Mouse (Mus musculus) MEL (cell line): ENCODE measurements around the gene Gm29776. TPM values are rescaled to one million over a fixed set of nuclear protein-coding genes. Genes with fewer than 3 reads are reported as not detected.
A peak's percentile ranks its signal among the peaks of the same experiment; 100 is the strongest.

Experiments
- DNase-seq: peaks from one replicate; pipeline ENCODE4 v3.0.0; 2011; ENCODE audit warnings: low read depth, low spot score
- H3K27ac ChIP-seq: 2 replicates; pipeline ENCODE4 v1.5.1; 2012; ENCODE audit warnings: low read depth, mild to moderate bottlenecking, control low read depth, low read length, moderate library complexity; ENCODE audit not compliant: control insufficient read depth
- H3K27me3 ChIP-seq, 2 experiments: fragments of 150-350 bp in 1 of 2; sonication (generic) in 1 of 2; 2 replicates each; pipeline ENCODE4 v1.6.1; 2012; ENCODE audit warnings: low read length in 2 of 2, mild to moderate bottlenecking in 2 of 2, improper control_type of control experiment in 1 of 2, moderate library complexity in 1 of 2; ENCODE audit not compliant: insufficient read depth in 2 of 2, control insufficient read depth in 1 of 2
- H3K36me3 ChIP-seq, 2 experiments: 2 replicates each; pipeline ENCODE4 v1.6.1; 2012 to 2014; ENCODE audit warnings: low read length in 2 of 2, improper control_type of control experiment in 1 of 2, inconsistent platforms in 1 of 2, mild to moderate bottlenecking in 1 of 2; ENCODE audit not compliant: insufficient read depth in 2 of 2, control insufficient read depth in 1 of 2
- H3K4me1 ChIP-seq, 2 experiments: fragments of 150-350 bp in 1 of 2; sonication (generic) in 1 of 2; 2 replicates each; pipeline ENCODE4 v1.6.1; 2012; ENCODE audit warnings: low read length in 2 of 2, improper control_type of control experiment in 1 of 2, mild to moderate bottlenecking in 1 of 2; ENCODE audit not compliant: insufficient read depth in 2 of 2, control insufficient read depth in 1 of 2
- H3K4me3 ChIP-seq, 2 experiments: fragments of 150-350 bp in 1 of 2; sonication (generic) in 1 of 2; 2 replicates each; pipeline ENCODE4 v1.5.1; 2012; ENCODE audit warnings: low read depth in 2 of 2, low read length in 2 of 2, mild to moderate bottlenecking in 2 of 2, moderate library complexity in 2 of 2, control low read depth in 1 of 2, improper control_type of control experiment in 1 of 2; ENCODE audit not compliant: control insufficient read depth in 1 of 2, insufficient read depth in 1 of 2
- H3K79me2 ChIP-seq: 2 replicates; pipeline ENCODE4 v1.6.1; 2012; ENCODE audit warnings: mild to moderate bottlenecking, low read length, moderate library complexity; ENCODE audit not compliant: control insufficient read depth, poor library complexity, insufficient read depth
- H3K9ac ChIP-seq: 2 replicates; pipeline ENCODE4 v1.6.1; 2012; ENCODE audit warnings: low read depth, mild to moderate bottlenecking, control low read depth, low read length, moderate library complexity; ENCODE audit not compliant: control insufficient read depth, poor library complexity, severe bottlenecking
- H3K9me3 ChIP-seq: fragments of 150-350 bp; sonication (generic); replicated peaks from 2 replicates; pipeline ENCODE4 v1.6.1; 2012; ENCODE audit warnings: mild to moderate bottlenecking, low read length, improper control_type of control experiment, moderate library complexity; ENCODE audit not compliant: insufficient read depth
- CTCF ChIP-seq, 3 experiments: IDR thresholded peaks in 2 of 3; conservative IDR thresholded peaks in 1 of 3; 2 replicates each; pipeline ENCODE4 v1.5.1; 2011 to 2012; ENCODE audit warnings: low read length in 3 of 3, low read depth in 2 of 3, mild to moderate bottlenecking in 2 of 3, improper control_type of control experiment in 1 of 3, inconsistent platforms in 1 of 3, mixed read lengths in 1 of 3, moderate library complexity in 1 of 3; ENCODE audit not compliant: control insufficient read depth in 1 of 3, insufficient read depth in 1 of 3, poor library complexity in 1 of 3, severe bottlenecking in 1 of 3
- E2F4 ChIP-seq: IDR thresholded peaks from 2 replicates; pipeline ENCODE4 v1.6.1; 2011; ENCODE audit warnings: low read depth, low read length, improper control_type of control experiment, borderline replicate concordance
- HCFC1 ChIP-seq: IDR thresholded peaks from 2 replicates; pipeline ENCODE4 v1.6.1; 2012; ENCODE audit warnings: low read depth, mild to moderate bottlenecking, inconsistent platforms, low read length, improper control_type of control experiment, moderate library complexity
- MAFK ChIP-seq: IDR thresholded peaks from 2 replicates; pipeline ENCODE4 v1.6.1; 2011; ENCODE audit warnings: low read depth, mild to moderate bottlenecking, low read length, improper control_type of control experiment, borderline replicate concordance
- MYC ChIP-seq: IDR thresholded peaks from 2 replicates; pipeline ENCODE4 v1.6.1; 2011; ENCODE audit warnings: low read depth, mild to moderate bottlenecking, low read length, improper control_type of control experiment, moderate library complexity
- POLR2A ChIP-seq, 2 experiments: IDR thresholded peaks; 2 replicates each; pipeline ENCODE4 v1.6.1; 2011 to 2012; ENCODE audit warnings: low read length in 2 of 2, mild to moderate bottlenecking in 2 of 2, control low read depth in 1 of 2, improper control_type of control experiment in 1 of 2, low read depth in 1 of 2, moderate library complexity in 1 of 2; ENCODE audit not compliant: control insufficient read depth in 1 of 2, insufficient read depth in 1 of 2, poor library complexity in 1 of 2
- POLR2AphosphoS2 ChIP-seq: IDR thresholded peaks from 2 replicates; pipeline ENCODE4 v1.6.1; 2011; ENCODE audit warnings: low read length, improper control_type of control experiment
- RAD21 ChIP-seq: IDR thresholded peaks from 2 replicates; pipeline ENCODE4 v1.6.1; 2011; ENCODE audit warnings: mild to moderate bottlenecking, low read depth, low read length, improper control_type of control experiment
- RCOR1 ChIP-seq: IDR thresholded peaks from 2 replicates; pipeline ENCODE4 v1.6.1; 2012; ENCODE audit warnings: low read depth, mild to moderate bottlenecking, inconsistent platforms, low read length, improper control_type of control experiment
- SMC3 ChIP-seq: IDR thresholded peaks from 2 replicates; pipeline ENCODE4 v1.6.1; 2011; ENCODE audit warnings: low read depth, low read length, improper control_type of control experiment
- TAL1 ChIP-seq: IDR thresholded peaks from 2 replicates; pipeline ENCODE4 v1.6.1; 2012; ENCODE audit warnings: mild to moderate bottlenecking, inconsistent platforms, low read length, moderate library complexity, mixed read lengths
- UBTF ChIP-seq: IDR thresholded peaks from 2 replicates; pipeline ENCODE4 v1.6.1; 2012; ENCODE audit warnings: low read depth, mild to moderate bottlenecking, inconsistent platforms, low read length, improper control_type of control experiment, moderate library complexity, borderline replicate concordance; ENCODE audit not compliant: insufficient read depth
- USF2 ChIP-seq, 2 experiments: IDR thresholded peaks; 2 replicates each; pipeline ENCODE4 v1.6.1; 2011 to 2012; ENCODE audit warnings: improper control_type of control experiment in 2 of 2, low read length in 2 of 2, borderline replicate concordance in 1 of 2, inconsistent platforms in 1 of 2, low read depth in 1 of 2, mild to moderate bottlenecking in 1 of 2; ENCODE audit not compliant: insufficient read depth in 1 of 2
- ZC3H11A ChIP-seq: IDR thresholded peaks from 2 replicates; pipeline ENCODE4 v1.6.1; 2012; ENCODE audit warnings: low read depth, mild to moderate bottlenecking, inconsistent platforms, low read length, improper control_type of control experiment
- ZKSCAN1 ChIP-seq: IDR thresholded peaks from 2 replicates; pipeline ENCODE4 v1.6.1; 2012; ENCODE audit warnings: low read depth, mild to moderate bottlenecking, inconsistent platforms, low read length, improper control_type of control experiment, moderate library complexity
- polyA plus RNA-seq, 2 experiments: library from polyadenylated mRNA; stranded (reverse) in 1 of 2; unstranded in 1 of 2; fragments of >175 nt in 1 of 2; fragments of >200 nt in 1 of 2; gene quantifications; 2 replicates each; pipeline versions ENCODE4 v1.2.1 to v1.2.4; 2012; ENCODE audit warnings: low replicate concordance in 2 of 2, low read depth in 1 of 2; ENCODE audit not compliant: insufficient read length in 2 of 2, insufficient read depth in 1 of 2, missing spikeins in 1 of 2
- total RNA-seq: library from RNA; depleted of rRNA; stranded (reverse); fragments of 300-350 nt; gene quantifications from 2 replicates; pipeline ENCODE4 v1.2.3, GENCODE M21; 2012

Gene Gm29776
- total and polyA plus RNA-seq, 3 experiments: not detected

DNA sequence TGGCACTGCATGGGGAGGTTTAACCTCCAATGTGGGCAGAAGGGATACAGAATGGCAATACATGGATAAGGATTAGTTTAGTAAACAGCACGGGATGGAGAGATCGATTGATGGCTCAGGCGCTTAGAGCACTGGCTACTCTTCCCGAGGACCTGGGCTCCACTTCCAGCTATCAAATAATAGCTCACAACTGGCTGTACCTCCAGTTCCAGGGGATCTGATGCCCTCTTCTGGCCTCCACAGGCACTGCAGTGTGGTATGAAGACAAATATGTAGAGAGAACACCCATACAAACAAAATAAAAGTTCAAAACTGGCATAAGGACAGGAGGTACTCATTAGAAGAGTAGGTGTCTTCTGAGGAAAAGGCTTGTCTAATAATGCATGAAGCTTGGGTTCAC lies 29.3 kb downstream of the Gm29776 start:
- no peak overlapping the region for H3K27ac ChIP-seq
- no peaks in the 10 kb centered on the region for H3K27me3 ChIP-seq
- TF ChIP-seq RAD21: peak; percentile 24; the same call in 1 of the 2 replicates
- TF ChIP-seq UBTF: no peak
- no peak for TF ChIP-seq POLR2AphosphoS2
- no peak for TF ChIP-seq RCOR1
- TF ChIP-seq SMC3: peak; percentile 50
- peak; percentile 61 to 65 (median 64) for TF ChIP-seq CTCF (IDR thresholded peaks at IDR 0.05 in 2 of 3, conservative IDR thresholded peaks at IDR 0.05 in 1 of 3; ENCODE audit: control insufficient read depth in 1 of 3, insufficient read depth in 1 of 3, low read depth in 2 of 3, low read length in 3 of 3, poor library complexity in 1 of 3, severe bottlenecking in 1 of 3)
- peak; percentile 63 for DNase-seq
- peaks cover 0 to 21% of the 10 kb centered on the region in 2 experiments; a peak in 2 of 4 replicates for H3K36me3 ChIP-seq
- no peaks in the 10 kb centered on the region for H3K4me1 ChIP-seq
- H3K79me2 ChIP-seq: no peaks in the 10 kb centered on the region
- H3K9ac ChIP-seq: no peak overlapping the region
- no peaks in the 10 kb centered on the region for H3K9me3 ChIP-seq
- H3K4me3 ChIP-seq: no peak overlapping the region

DNA sequence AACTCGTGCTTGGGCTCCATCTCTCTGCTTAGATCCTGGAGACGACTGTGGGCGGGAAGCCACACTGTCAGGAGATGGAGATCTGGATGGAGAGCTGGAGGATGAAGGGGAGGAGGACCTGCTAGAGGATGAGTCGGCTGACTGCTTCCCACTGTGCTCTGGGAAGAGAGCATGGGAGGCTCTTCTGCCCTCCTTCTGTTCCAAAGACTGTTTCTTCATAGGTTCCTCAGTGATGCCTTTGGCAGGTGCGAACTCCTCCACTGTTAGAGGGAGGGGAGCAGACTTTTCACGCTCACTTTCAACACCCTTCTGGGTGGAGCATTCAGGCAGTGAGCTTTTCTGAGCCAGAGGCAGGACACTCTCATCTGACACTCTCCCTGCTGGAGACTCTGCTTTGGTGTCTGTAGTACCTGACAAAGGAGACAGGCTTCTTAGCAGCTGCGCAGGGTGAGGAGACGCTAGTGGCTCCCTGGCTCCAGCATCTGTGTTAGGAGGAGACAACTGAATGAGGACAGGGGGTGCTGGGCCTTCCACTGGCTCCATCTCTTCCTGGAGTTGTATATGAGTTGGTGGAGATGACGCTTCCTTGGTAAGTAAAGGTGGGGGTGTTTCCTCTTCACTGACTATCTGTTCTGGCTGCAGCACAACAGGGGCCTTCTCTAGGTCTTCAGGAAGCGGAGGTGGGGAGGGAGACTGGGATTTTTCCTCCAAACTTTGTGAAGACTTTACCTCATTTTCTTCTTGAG lies 34.0 kb downstream of the Gm29776 start:
- Histone ChIP-seq H3K4me3 (no peak overlapping the region), H3K27me3 (no peaks in the 10 kb centered on the region), H3K27ac (no peak overlapping the region), H3K9me3 (no peaks in the 10 kb centered on the region), H3K79me2 (no peaks in the 10 kb centered on the region), H3K36me3 (peaks cover 0 to 25% of the 10 kb centered on the region in 2 experiments; a peak in 2 of 4 replicates), H3K9ac (no peak overlapping the region), H3K4me1 (no peaks in the 10 kb centered on the region)
- no peak for TF ChIP-seq MAFK
- TF ChIP-seq USF2 (IDR thresholded peaks at IDR 0.05; ENCODE audit: borderline replicate concordance in 1 of 2, insufficient read depth in 1 of 2, low read depth in 1 of 2, low read length in 2 of 2): no peak
- TF ChIP-seq TAL1: no peak
- no peak for TF ChIP-seq MYC
- no peak for TF ChIP-seq HCFC1
- no peak for TF ChIP-seq ZKSCAN1
- TF ChIP-seq RCOR1: no peak
- TF ChIP-seq UBTF: no peak
- no peak for TF ChIP-seq E2F4
- no peak for TF ChIP-seq POLR2A (IDR thresholded peaks at IDR 0.05; ENCODE audit: control insufficient read depth in 1 of 2, insufficient read depth in 1 of 2, low read depth in 1 of 2, low read length in 2 of 2, poor library complexity in 1 of 2)
- no peak for TF ChIP-seq SMC3
- TF ChIP-seq ZC3H11A: no peak
- DNase-seq: no peak
